ENCODE assay signal across 31 mouse cellular contexts in genomic region chr11:70339481-70339880, GRCm38 (mm10). TPM values are rescaled to one million over a fixed set of nuclear protein-coding genes. Genes with fewer than 3 reads are reported as not detected.
DNase-seq lines count a peak whose midpoint lies in the region; ATAC-seq and TF ChIP-seq lines count a peak whose summit lies in the region.
"Had no signal": no experiment of that assay in that cellular context is flagged by ENCODE, and none has a peak within 500 bp of the region (broad histone marks: within the 10 kb centered on the region; RNA-seq: fewer than 3 reads in every experiment).

No protein-coding gene starts in this region.

- no peak for TF ChIP-seq EP300 in liver, embryonic 14.5 days (IDR thresholded peaks at IDR 0.05; ENCODE audit: low read depth)
- no peak for TF ChIP-seq EP300 in ES-Bruce4 (IDR thresholded peaks at IDR 0.05; ENCODE audit: insufficient read depth, low read depth, low read length)

- H3K36me3 ChIP-seq in heart, embryonic 10.5 days: no peaks in the 10 kb centered on the region
- H3K36me3 ChIP-seq in heart, embryonic 11.5 days (ENCODE audit: control insufficient read depth, insufficient read depth, low read length): no peaks in the 10 kb centered on the region
- no peaks in the 10 kb centered on the region for H3K36me3 ChIP-seq in liver, embryonic 14.5 days (replicated peaks; ENCODE audit: control insufficient read depth, insufficient read depth, low read depth)
- H3K36me3 ChIP-seq in liver, embryonic 12.5 days: no peaks in the 10 kb centered on the region
- H3K36me3 ChIP-seq in ES-Bruce4 (ENCODE audit: control insufficient read depth, insufficient read depth, low read length, poor library complexity, severe bottlenecking): no peaks in the 10 kb centered on the region
- H3K36me3 ChIP-seq: embryonic facial prominence, embryonic 15.5 days; G1E; heart, embryonic 13.5 days; hindbrain, embryonic 15.5 days; limb, embryonic 13.5 days; liver, embryonic 13.5 days; lung, embryonic 15.5 days had no signal

- 0 out of 2 replicates have a peak, but pooled peaks have one; percentile 17 for TF ChIP-seq CTCF in liver, embryonic 14.5 days (IDR thresholded peaks at IDR 0.05; ENCODE audit: low read depth)
- TF ChIP-seq CTCF in ES-Bruce4 (IDR thresholded peaks at IDR 0.05; ENCODE audit: low read depth, low read length): peak; percentile 72

- WGBS in heart, embryonic 10.5 days: 23% methylated on average over 7 of the region's 7 CpGs
- WGBS in heart, embryonic 11.5 days (ENCODE audit: insufficient replicate concordance): 20% methylated on average over 7 of the region's 7 CpGs
- 28% methylated on average over 7 of the region's 7 CpGs for WGBS in liver, embryonic 14.5 days (ENCODE audit: insufficient replicate concordance)
- WGBS in liver, embryonic 12.5 days (ENCODE audit: insufficient replicate concordance): 26% methylated on average over 7 of the region's 7 CpGs

- H3K9me3 ChIP-seq in heart, embryonic 10.5 days: no peaks in the 10 kb centered on the region
- no peaks in the 10 kb centered on the region for H3K9me3 ChIP-seq in heart, embryonic 11.5 days (replicated peaks; ENCODE audit: control insufficient read depth, low read length)
- H3K9me3 ChIP-seq in liver, embryonic 14.5 days (ENCODE audit: control insufficient read depth, low read length): no peaks in the 10 kb centered on the region
- H3K9me3 ChIP-seq in liver, embryonic 12.5 days (replicated peaks): no peaks in the 10 kb centered on the region
- no peaks in the 10 kb centered on the region for H3K9me3 ChIP-seq in ES-Bruce4 (replicated peaks; ENCODE audit: control insufficient read depth, insufficient read depth, low read length, poor library complexity, severe bottlenecking)
- H3K9me3 ChIP-seq: embryonic facial prominence, embryonic 15.5 days; G1E; heart, embryonic 13.5 days; hindbrain, embryonic 15.5 days; limb, embryonic 13.5 days; liver, embryonic 13.5 days; lung, embryonic 15.5 days had no signal

- H3K4me1 ChIP-seq in heart, embryonic 10.5 days: no peaks in the 10 kb centered on the region
- no peaks in the 10 kb centered on the region for H3K4me1 ChIP-seq in heart, embryonic 11.5 days (ENCODE audit: control insufficient read depth, insufficient read depth, low read length)
- H3K4me1 ChIP-seq in liver, embryonic 14.5 days (replicated peaks; ENCODE audit: control insufficient read depth in 2 of 2, insufficient read depth in 2 of 2, low read length in 1 of 2): no peaks in the 10 kb centered on the region
- H3K4me1 ChIP-seq in liver, embryonic 12.5 days: no peaks in the 10 kb centered on the region
- H3K4me1 ChIP-seq in ES-Bruce4 (ENCODE audit: control insufficient read depth, insufficient read depth, low read length): no peaks in the 10 kb centered on the region
- H3K4me1 ChIP-seq: embryonic facial prominence, embryonic 15.5 days; heart, embryonic 13.5 days; hindbrain, embryonic 15.5 days; limb, embryonic 13.5 days; liver, embryonic 13.5 days; lung, embryonic 15.5 days had no signal

- TF ChIP-seq POLR2A in ES-Bruce4 (IDR thresholded peaks at IDR 0.05; ENCODE audit: insufficient read depth, low read length): no peak

- no peak for ATAC-seq in heart, embryonic 11.5 days (replicated peaks; ENCODE audit: insufficient number of reproducible peaks, low FRiP score, low TSS enrichment)
- ATAC-seq in liver, embryonic 14.5 days (ENCODE audit: insufficient read depth): no peak
- no peak for ATAC-seq in liver, embryonic 12.5 days
- ATAC-seq: CD4-positive, CD25-positive, alpha-beta regulatory T cell, adult 4 months; forebrain, embryonic 14.5 days; midbrain, embryonic 16.5 days had no signal

- no peaks in the 10 kb centered on the region for H3K27me3 ChIP-seq in heart, embryonic 10.5 days (ENCODE audit: insufficient read depth, poor library complexity, severe bottlenecking)
- no peaks in the 10 kb centered on the region; the same call in 1 of the 2 replicates for H3K27me3 ChIP-seq in heart, embryonic 11.5 days (ENCODE audit: control insufficient read depth, insufficient read depth, low read length)
- no peaks in the 10 kb centered on the region for H3K27me3 ChIP-seq in liver, embryonic 14.5 days (ENCODE audit: control insufficient read depth, insufficient read depth, low read length)
- H3K27me3 ChIP-seq in liver, embryonic 12.5 days (replicated peaks): 0 out of 2 replicates have a peak, but pooled peaks cover 14% of the 10 kb centered on the region
- no peaks in the 10 kb centered on the region for H3K27me3 ChIP-seq in ES-Bruce4 (ENCODE audit: control insufficient read depth, insufficient read depth, low read length, poor library complexity, severe bottlenecking)
- H3K27me3 ChIP-seq: embryonic facial prominence, embryonic 15.5 days; lung, embryonic 15.5 days had no signal

- H3K9ac ChIP-seq in heart, embryonic 11.5 days (ENCODE audit: low read depth, low read length): no peak overlapping the region
- H3K9ac ChIP-seq in liver, embryonic 14.5 days (replicated peaks): no peak overlapping the region
- no peak overlapping the region for H3K9ac ChIP-seq in liver, embryonic 12.5 days
- H3K9ac ChIP-seq in ES-Bruce4 (ENCODE audit: low read depth, poor library complexity, severe bottlenecking): no peak overlapping the region
- H3K9ac ChIP-seq: embryonic facial prominence, embryonic 15.5 days; heart, embryonic 13.5 days; hindbrain, embryonic 15.5 days; limb, embryonic 13.5 days; liver, embryonic 13.5 days; lung, embryonic 15.5 days had no signal

- H3K4me2 ChIP-seq in heart, embryonic 11.5 days: no peak overlapping the region
- H3K4me2 ChIP-seq in liver, embryonic 14.5 days (ENCODE audit: low read depth): no peak overlapping the region
- H3K4me2 ChIP-seq in liver, embryonic 12.5 days: no peak overlapping the region
- H3K4me2 ChIP-seq: embryonic facial prominence, embryonic 15.5 days; heart, embryonic 13.5 days; hindbrain, embryonic 15.5 days; limb, embryonic 13.5 days; liver, embryonic 13.5 days; lung, embryonic 15.5 days; midbrain, embryonic 11.5 days had no signal

- DNase-seq in heart, embryonic 10.5 days (ENCODE audit: low spot score): peak; percentile 50
- no peak for DNase-seq in liver, embryonic 14.5 days (ENCODE audit: low read depth in 3 of 3, low spot score in 3 of 3)
- peak; percentile 56 for DNase-seq in ZHBTc4 (ENCODE audit: low read depth, low spot score)
- DNase-seq in thymus, adult 18-20 months: no peak
- DNase-seq: adrenal gland, postnatal 36 days; cerebellum, adult 2 months; cerebellum, postnatal 14 days; gastrocnemius, postnatal 14 days; heart, postnatal 10 days; kidney, adult 18-20 months; kidney, postnatal 10 days; liver, embryonic 13.5 days; lung, postnatal 36 days; right cerebral cortex, adult 18-20 months; thymus, postnatal 25 days had no signal

- no peak overlapping the region for H3K27ac ChIP-seq in heart, embryonic 10.5 days
- no peak overlapping the region for H3K27ac ChIP-seq in heart, embryonic 11.5 days (ENCODE audit: low read depth, low read length)
- no peak overlapping the region for H3K27ac ChIP-seq in liver, embryonic 14.5 days
- no peak overlapping the region for H3K27ac ChIP-seq in liver, embryonic 12.5 days
- no peak overlapping the region for H3K27ac ChIP-seq in ES-Bruce4 (ENCODE audit: insufficient read depth, low read length)
- H3K27ac ChIP-seq: embryonic facial prominence, embryonic 15.5 days; heart, embryonic 13.5 days; hindbrain, embryonic 15.5 days; left cerebral cortex, adult 2 months; limb, embryonic 13.5 days; liver, embryonic 13.5 days; lung, embryonic 15.5 days had no signal

- H3K4me3 ChIP-seq in heart, embryonic 10.5 days: no peak overlapping the region
- H3K4me3 ChIP-seq in heart, embryonic 11.5 days (ENCODE audit: low read depth, low read length): no peak overlapping the region
- H3K4me3 ChIP-seq in liver, embryonic 14.5 days (ENCODE audit: insufficient read depth in 1 of 2, low read depth in 2 of 2, low read length in 2 of 2): no peak overlapping the region
- H3K4me3 ChIP-seq in liver, embryonic 12.5 days: no peak overlapping the region
- 0 out of 2 replicates have a peak overlapping the region, but pooled peaks have one; percentile 13 for H3K4me3 ChIP-seq in ES-Bruce4 (ENCODE audit: low read depth, low read length)
- H3K4me3 ChIP-seq: embryonic facial prominence, embryonic 15.5 days; heart, embryonic 13.5 days; hindbrain, embryonic 15.5 days; left cerebral cortex, adult 2 months; limb, embryonic 13.5 days; liver, embryonic 13.5 days; lung, embryonic 15.5 days had no signal

RNA-seq across cellular contexts. Expression of gene Alox15, which starts 12.3 kb away (rescaled TPM):
- polyA plus RNA-seq in heart, embryonic 10.5 days (2016; fragmentation: Nextera tagmentation; extraction: Ambion mirVana): 0.13 and 0.14 TPM in 2 replicates
- 0.06 TPM in 1 of 2 replicates, not detected in the other for polyA plus RNA-seq in heart, embryonic 11.5 days (2014; fragmentation: Nextera tagmentation; extraction: Ambion mirVana)
- 0.78 and 1.3 TPM in 2 replicates for polyA plus RNA-seq in liver, embryonic 14.5 days (2012; rRNA removed)
- 0.66 and 0.91 TPM in 2 replicates for polyA plus RNA-seq in liver, embryonic 14.5 days (2014; fragmentation: Nextera tagmentation; extraction: Ambion mirVana)
- polyA plus RNA-seq in liver, embryonic 12.5 days (2016; fragmentation: Nextera tagmentation; extraction: Ambion mirVana): 0.88 and 1.9 TPM in 2 replicates
- 2.2 and 3.0 TPM in 2 replicates for polyA plus RNA-seq in ES-Bruce4 (2011; ENCODE audit: insufficient read depth, insufficient read length, low read depth, missing spikeins)
- polyA plus RNA-seq: CD4-positive, CD25-positive, alpha-beta regulatory T cell, adult 4 months; forebrain, embryonic 14.5 days; G1E; hindbrain, embryonic 15.5 days; neural tube, embryonic 11.5 days had no signal

RNA-seq across cellular contexts. Expression of gene Alox12e, which starts 17.1 kb away (rescaled TPM):
- polyA plus RNA-seq in heart, embryonic 10.5 days (2016; fragmentation: Nextera tagmentation; extraction: Ambion mirVana): not detected in 2 replicates
- 0.11 TPM in 1 of 2 replicates, not detected in the other for polyA plus RNA-seq in heart, embryonic 11.5 days (2014; fragmentation: Nextera tagmentation; extraction: Ambion mirVana)
- 0.05 and 0.06 TPM in 2 replicates for polyA plus RNA-seq in liver, embryonic 14.5 days (2012; rRNA removed)
- polyA plus RNA-seq in liver, embryonic 14.5 days (2014; fragmentation: Nextera tagmentation; extraction: Ambion mirVana): 0.10 TPM in 1 of 2 replicates, not detected in the other
- 0.12 and 0.20 TPM in 2 replicates for polyA plus RNA-seq in liver, embryonic 12.5 days (2016; fragmentation: Nextera tagmentation; extraction: Ambion mirVana)
- 0.58 TPM in 1 of 2 replicates, not detected in the other for polyA plus RNA-seq in ES-Bruce4 (2011; ENCODE audit: insufficient read depth, insufficient read length, low read depth, missing spikeins)
- polyA plus RNA-seq: CD4-positive, CD25-positive, alpha-beta regulatory T cell, adult 4 months; cerebellum, adult 2 months; cortical plate, adult 2 months; forebrain, embryonic 14.5 days; G1E; heart, embryonic 13.5 days; hindbrain, embryonic 15.5 days; limb, embryonic 13.5 days; midbrain, embryonic 11.5 days; midbrain, embryonic 16.5 days; neural tube, embryonic 11.5 days had no signal

Comparison
In these comparisons a context has a peak if more than half of its experiments do, and no peak if none do; other contexts are left out.
1. DNase-seq: peak in heart, embryonic 10.5 days (single experiment) and ZHBTc4 (single experiment); none in liver, embryonic 14.5 days (0 of 3) and thymus, adult 18-20 months (0 of 2).